Mouse (Mus musculus) myocyte (in vitro differentiated cells): ENCODE data around the gene Nr2f2.

Experiments used
- CEBPB ChIP-seq: IDR thresholded peaks from 2 replicates; pipeline ENCODE4 v1.6.1; 2011; ENCODE audit warnings: mild to moderate bottlenecking, moderate library complexity; ENCODE audit not compliant: poor library complexity, insufficient read depth, severe bottlenecking
- SRF ChIP-seq: IDR thresholded peaks from one replicate; pipeline ENCODE4 v1.6.1; 2011; ENCODE audit warnings: low read depth; ENCODE audit not compliant: control insufficient read depth, insufficient read length

DNA sequence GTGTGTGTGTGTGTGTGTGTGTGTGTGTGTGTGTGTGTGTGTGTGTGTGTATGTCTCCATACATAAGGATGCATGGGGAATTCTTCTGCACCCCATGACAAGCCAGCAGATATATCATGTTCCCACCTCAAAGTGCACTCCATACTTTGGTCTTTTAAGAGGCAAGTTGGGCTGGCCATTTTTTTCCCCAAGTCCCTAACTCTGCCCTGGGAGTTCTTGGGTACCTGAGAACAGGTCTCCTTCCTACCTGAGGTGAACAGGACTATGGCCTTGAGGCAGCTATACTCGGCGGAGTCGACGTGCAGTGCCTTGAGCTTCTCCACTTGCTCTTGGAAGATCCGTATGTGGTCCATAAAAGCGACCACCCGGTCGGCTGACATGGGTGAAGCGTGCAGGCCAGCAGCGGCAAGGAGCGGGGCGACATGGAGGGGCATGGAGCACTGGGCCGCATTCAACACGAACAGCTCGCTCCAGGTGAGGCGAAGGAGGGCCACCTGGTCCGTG, 9.0 kb downstream of the Nr2f2 start:
- TF ChIP-seq SRF (no peak), CEBPB (no peak)
